Mouse (Mus musculus): ENCODE measurements around the gene Pcnp. TPM values are rescaled to one million over a fixed set of nuclear protein-coding genes. Genes with fewer than 3 reads are reported as not detected.

Pcnp gene
- polyA plus RNA-seq, 1 experiment, result 97.1 TPM

DNA sequence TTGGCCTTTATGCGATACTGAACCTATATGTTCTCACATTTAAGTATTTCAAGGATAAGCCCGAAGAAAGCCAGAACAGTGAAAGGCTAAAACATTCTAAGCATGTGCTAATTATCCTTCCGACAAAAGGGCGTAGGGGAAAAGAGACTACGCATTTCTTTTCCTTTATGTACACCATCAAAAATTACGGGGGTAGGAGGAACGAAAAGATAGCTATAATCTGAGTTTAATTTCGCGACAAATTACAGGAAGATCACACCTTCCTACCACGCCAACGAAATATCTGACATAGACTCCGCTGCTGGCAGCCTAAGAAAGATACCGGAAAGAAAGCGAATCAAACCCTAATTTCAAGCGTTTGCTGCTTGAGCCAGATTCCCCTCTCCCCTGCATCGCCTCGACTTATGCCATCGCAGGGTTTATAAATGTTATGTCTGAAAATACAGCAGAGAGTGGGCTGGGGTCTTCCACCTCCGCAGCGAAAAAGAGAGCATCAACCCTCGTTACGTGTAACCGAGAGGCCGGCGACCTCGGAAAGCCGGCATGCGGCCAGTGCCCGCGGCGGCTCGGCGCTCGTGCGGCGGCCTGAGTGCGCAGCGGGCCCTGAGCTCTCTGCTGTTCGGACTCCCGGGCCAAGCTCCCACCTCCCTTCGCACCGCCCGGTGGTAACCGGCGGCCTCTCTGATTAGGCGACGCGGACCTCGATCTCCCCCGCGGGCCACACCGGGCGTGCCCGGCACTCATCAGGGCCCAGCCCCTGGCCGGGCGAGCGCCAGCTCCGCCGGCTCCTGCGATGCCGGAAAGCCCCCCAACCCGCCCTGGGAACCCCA is 602 bp downstream of the Pcnp start:
- WGBS, result under 1% methylated on average over 62 of the region's 62 CpGs
- Histone ChIP-seq H3K4me3 (replicated peaks; ENCODE audit: control insufficient read depth, low read depth, low read length) (peak overlapping the region; percentile 82), H3K27ac (ENCODE audit: control insufficient read depth, insufficient read depth, low read depth, low read length, poor library complexity) (peak overlapping the region; percentile 83), H3K4me1 (ENCODE audit: control insufficient read depth, insufficient read depth, low read length) (no peaks in the 10 kb centered on the region)
- TF ChIP-seq CTCF (IDR thresholded peaks at IDR 0.05; ENCODE audit: control insufficient read depth, insufficient read depth, low read length) (no peak), POLR2A (IDR thresholded peaks at IDR 0.05; ENCODE audit: borderline replicate concordance, control insufficient read depth, low read depth, low read length) (no peak)

DNA sequence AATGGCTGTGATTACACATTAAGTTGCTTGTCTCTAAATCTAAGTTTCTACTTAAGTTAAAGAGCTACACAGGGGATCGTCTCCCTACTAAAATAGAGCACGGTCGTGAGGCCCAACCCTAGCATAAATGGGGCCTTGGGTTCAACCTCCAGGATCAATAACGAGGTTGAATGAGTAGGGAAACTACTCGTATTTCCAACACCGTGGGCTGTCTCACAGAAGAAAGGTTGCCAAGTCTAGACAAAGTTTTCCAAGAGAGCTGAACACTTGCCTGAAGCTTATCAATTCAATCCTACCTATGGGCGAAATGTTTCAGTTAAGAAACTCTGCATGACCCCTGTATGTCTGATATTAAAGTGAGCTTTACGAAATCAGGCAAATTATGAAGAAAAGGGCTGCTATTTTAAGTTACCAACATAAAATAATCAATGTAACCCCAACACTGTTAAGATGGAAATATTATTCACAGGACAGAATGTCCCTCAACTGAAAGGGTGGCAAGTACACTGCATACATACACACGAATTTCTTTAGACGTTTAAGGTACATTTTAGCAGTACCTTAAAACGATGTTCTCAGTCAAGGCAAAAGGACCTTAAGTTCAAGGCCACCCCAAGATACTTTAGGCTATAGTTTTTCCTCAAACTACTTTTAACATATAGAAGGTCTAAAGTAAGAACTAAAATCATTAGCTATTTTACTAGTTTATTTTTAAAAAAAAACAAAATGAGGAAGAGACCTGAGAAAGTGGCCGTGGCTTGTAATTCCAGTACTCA is 1.5 kb downstream of the Pcnp start:
- H3K27ac ChIP-seq (ENCODE audit: control insufficient read depth, insufficient read depth, low read depth, low read length, poor library complexity), result no peak overlapping the region
- no peaks in the 10 kb centered on the region for H3K4me1 ChIP-seq (ENCODE audit: control insufficient read depth, insufficient read depth, low read length)
- no peak for TF ChIP-seq CTCF (IDR thresholded peaks at IDR 0.05; ENCODE audit: control insufficient read depth, insufficient read depth, low read length)
- TF ChIP-seq POLR2A (IDR thresholded peaks at IDR 0.05; ENCODE audit: borderline replicate concordance, control insufficient read depth, low read depth, low read length), result no peak
- WGBS, result 38% methylated on average over 12 of the region's 12 CpGs
- peak overlapping the region; percentile 10 for H3K4me3 ChIP-seq (replicated peaks; ENCODE audit: control insufficient read depth, low read depth, low read length)

DNA sequence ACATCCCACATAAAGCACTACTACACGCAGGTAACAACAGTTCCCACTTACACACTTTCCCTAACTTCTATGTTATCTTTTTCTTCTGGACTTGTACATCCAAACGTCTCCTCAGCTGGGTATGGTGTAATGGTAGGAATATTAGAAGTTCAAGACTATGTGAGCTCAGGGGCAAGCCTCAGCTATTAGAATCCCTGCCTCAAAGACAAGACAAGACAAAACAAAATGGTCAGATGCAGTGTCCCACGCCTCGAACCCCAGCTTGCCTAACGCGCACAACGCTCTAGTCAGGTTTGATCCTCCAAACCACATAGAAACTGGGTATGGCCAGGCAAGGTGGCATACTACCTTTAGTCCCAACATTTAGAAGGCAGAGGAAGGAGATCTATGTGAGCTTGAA is 9.9 kb downstream of the Pcnp start:
- WGBS, result 92% methylated on average over 7 of the region's 7 CpGs
- no peaks in the 10 kb centered on the region; the same call in 1 of the 2 replicates for H3K4me1 ChIP-seq (ENCODE audit: control insufficient read depth, insufficient read depth, low read length)

DNA sequence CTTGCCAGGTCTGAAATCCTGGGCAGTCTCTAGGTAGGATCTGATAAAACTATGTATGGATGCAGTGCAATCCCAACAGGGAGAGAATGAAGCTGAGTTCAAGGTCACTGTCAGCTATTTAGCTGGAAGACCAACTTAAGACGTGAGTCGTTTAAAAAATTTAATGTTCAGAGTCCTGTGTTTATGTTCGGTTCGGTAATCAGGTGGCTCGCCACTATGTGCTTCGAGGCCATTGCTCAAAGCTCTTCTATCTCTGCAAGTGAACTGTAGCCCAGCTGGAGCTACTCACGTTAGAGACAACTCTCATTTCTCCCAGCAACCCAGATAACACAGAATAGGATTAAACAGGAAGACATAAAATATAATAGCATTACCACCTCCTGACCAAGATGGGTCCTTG is 15.5 kb downstream of the Pcnp start:
- Histone ChIP-seq H3K4me1 (ENCODE audit: control insufficient read depth, insufficient read depth, low read length) (no peaks in the 10 kb centered on the region), H3K4me3 (replicated peaks; ENCODE audit: control insufficient read depth, low read depth, low read length) (no peak overlapping the region), H3K27ac (ENCODE audit: control insufficient read depth, insufficient read depth, low read depth, low read length, poor library complexity) (no peak overlapping the region)
- TF ChIP-seq CTCF (IDR thresholded peaks at IDR 0.05; ENCODE audit: control insufficient read depth, insufficient read depth, low read length), result no peak
- TF ChIP-seq POLR2A (IDR thresholded peaks at IDR 0.05; ENCODE audit: borderline replicate concordance, control insufficient read depth, low read depth, low read length), result no peak
- WGBS, result 86% methylated on average over 7 of the region's 7 CpGs

More for the DNA sequence above, 9.9 kb downstream of the Pcnp start:
- Histone ChIP-seq H3K4me3 (replicated peaks; ENCODE audit: control insufficient read depth, low read depth, low read length) (no peak overlapping the region), H3K27ac (ENCODE audit: control insufficient read depth, insufficient read depth, low read depth, low read length, poor library complexity) (no peak overlapping the region)
- TF ChIP-seq CTCF (IDR thresholded peaks at IDR 0.05; ENCODE audit: control insufficient read depth, insufficient read depth, low read length) (no peak), POLR2A (IDR thresholded peaks at IDR 0.05; ENCODE audit: borderline replicate concordance, control insufficient read depth, low read depth, low read length) (no peak)

DNA sequence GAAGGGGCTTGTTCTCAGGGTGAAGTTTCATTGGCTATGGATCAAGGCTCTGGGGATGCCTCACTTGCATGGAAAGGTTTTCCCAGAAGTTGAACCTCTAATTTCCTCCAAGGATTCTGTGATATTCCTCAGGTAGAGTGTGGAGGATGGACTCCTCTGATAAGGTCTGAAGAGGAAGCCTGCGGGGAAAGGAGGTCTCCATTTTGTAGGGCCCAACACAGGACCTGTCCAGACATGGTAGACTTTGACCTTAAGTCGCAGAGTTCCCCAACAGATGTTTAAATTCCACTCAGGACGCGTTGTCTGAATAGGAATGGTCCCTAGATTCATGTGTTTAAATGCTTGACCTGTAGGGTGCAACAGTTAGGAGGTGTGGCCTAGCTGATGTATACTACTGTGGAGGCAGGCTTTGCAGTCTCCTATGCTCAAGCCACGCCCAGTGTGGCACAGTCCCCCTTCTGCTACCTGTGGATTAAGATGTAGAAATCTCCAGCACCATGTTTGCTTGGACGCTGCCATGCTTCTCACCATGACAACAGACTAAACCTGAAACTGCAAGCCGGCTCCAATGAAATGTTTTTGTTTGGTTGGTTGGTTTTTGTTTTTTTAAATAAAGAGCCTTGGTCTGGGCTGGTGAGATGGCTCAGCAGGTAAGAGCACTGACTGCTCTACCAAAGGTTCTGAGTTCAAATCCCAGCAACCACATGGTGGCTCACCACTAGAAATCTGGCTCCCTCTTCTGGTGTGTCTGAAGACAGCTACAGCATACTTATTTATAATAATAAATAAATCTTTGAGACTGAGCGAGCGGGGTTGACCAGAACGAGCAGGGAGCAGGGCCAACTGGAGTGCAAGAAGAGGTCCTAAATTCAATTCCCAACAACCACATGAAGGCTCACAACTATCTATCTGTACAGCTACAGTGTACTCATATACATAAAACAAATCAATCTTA is 16.5 kb downstream of the Pcnp start:
- TF ChIP-seq POLR2A (IDR thresholded peaks at IDR 0.05; ENCODE audit: borderline replicate concordance, control insufficient read depth, low read depth, low read length) (no peak), CTCF (IDR thresholded peaks at IDR 0.05; ENCODE audit: control insufficient read depth, insufficient read depth, low read length) (no peak)
- WGBS, result 93% methylated on average over 10 of the region's 10 CpGs
- Histone ChIP-seq H3K27ac (ENCODE audit: control insufficient read depth, insufficient read depth, low read depth, low read length, poor library complexity) (no peak overlapping the region), H3K4me1 (ENCODE audit: control insufficient read depth, insufficient read depth, low read length) (no peaks in the 10 kb centered on the region), H3K4me3 (replicated peaks; ENCODE audit: control insufficient read depth, low read depth, low read length) (no peak overlapping the region)

DNA sequence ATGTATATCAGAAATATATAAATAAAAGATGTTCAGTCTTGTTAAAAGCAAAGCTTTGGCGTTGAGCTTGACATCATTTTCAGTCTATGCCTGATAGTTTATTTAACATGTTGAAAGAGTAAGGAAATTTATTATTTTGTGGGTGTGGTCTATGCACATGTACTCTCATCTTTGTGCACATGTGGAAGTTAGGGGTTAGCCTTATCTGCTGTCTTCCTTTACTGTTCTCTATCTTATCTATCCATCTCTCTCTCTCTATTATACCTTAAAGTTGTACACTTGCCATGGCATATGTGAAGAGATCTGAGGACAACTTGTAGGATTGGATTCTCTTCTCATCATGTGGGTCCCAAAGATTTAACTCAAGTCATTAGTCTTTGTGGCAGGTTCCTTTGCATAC is 20.7 kb downstream of the Pcnp start:
- no peak overlapping the region for H3K4me3 ChIP-seq (replicated peaks; ENCODE audit: control insufficient read depth, low read depth, low read length)
- no peaks in the 10 kb centered on the region for H3K4me1 ChIP-seq (ENCODE audit: control insufficient read depth, insufficient read depth, low read length)
- no peak overlapping the region for H3K27ac ChIP-seq (ENCODE audit: control insufficient read depth, insufficient read depth, low read depth, low read length, poor library complexity)
- TF ChIP-seq POLR2A (IDR thresholded peaks at IDR 0.05; ENCODE audit: borderline replicate concordance, control insufficient read depth, low read depth, low read length) (no peak), CTCF (IDR thresholded peaks at IDR 0.05; ENCODE audit: control insufficient read depth, insufficient read depth, low read length) (no peak)
- 80% methylated on average over 1 of the region's 1 CpGs for WGBS

DNA sequence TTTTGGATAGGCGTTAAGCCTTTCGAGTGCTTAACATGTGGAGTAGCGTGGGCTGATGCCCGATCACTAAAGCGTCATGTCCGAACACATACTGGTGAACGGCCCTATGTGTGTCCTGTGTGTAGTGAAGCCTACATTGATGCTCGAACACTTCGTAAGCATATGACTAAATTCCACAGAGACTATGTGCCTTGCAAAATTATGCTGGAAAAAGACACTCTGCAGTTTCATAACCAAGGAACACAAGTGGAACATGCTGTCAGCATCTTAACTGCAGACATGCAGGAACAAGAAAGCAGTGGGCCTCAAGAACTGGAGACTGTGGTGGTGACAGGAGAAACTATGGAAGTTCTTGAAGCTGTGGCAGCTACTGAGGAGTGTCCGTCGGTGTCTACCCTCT is 22.7 kb downstream of the Pcnp start:
- 90% methylated on average over 11 of the region's 11 CpGs for WGBS
- Histone ChIP-seq H3K27ac (ENCODE audit: control insufficient read depth, insufficient read depth, low read depth, low read length, poor library complexity) (no peak overlapping the region), H3K4me3 (replicated peaks; ENCODE audit: control insufficient read depth, low read depth, low read length) (no peak overlapping the region), H3K4me1 (ENCODE audit: control insufficient read depth, insufficient read depth, low read length) (no peaks in the 10 kb centered on the region)
- no peak for TF ChIP-seq CTCF (IDR thresholded peaks at IDR 0.05; ENCODE audit: control insufficient read depth, insufficient read depth, low read length)
- TF ChIP-seq POLR2A (IDR thresholded peaks at IDR 0.05; ENCODE audit: borderline replicate concordance, control insufficient read depth, low read depth, low read length), result no peak
